Mouse (Mus musculus): ENCODE results near the gene Echdc1. TPM values are rescaled to one million over a fixed set of nuclear protein-coding genes. Genes with fewer than 3 reads are reported as not detected.
A peak's percentile ranks its signal among the peaks of the same experiment; 100 is the strongest.
"Not testable (repeated sequence)": the region's sequence is repeated elsewhere in the genome, so short reads cannot be mapped to it uniquely, and the experiment has no call there.

Gene Echdc1
- 10 to 100 TPM; 24.2 to 28.5 TPM for total RNA-seq (2021)
- long read RNA-seq, experiment 1, transcript Echdc1-202 (6 exons, 1,845 nt) = major isoform, 20 of 42 reads
- long read RNA-seq, experiment 1, transcript Echdc1-201 (6 exons, 3,856 nt) = minor isoform, 14 of 42 reads
- long read RNA-seq, experiment 1, partial matches to known transcripts = 2 of 42 reads
- long read RNA-seq, experiment 1, other reads (novel, unspliced or antisense) = 3 of 42 reads
- long read RNA-seq, experiment 2, transcript Echdc1-201 (6 exons, 3,856 nt) = minor isoform, 7 of 31 reads
- long read RNA-seq, experiment 2, transcript Echdc1-202 (6 exons, 1,845 nt) = major isoform, 19 of 31 reads
- long read RNA-seq, experiment 2, partial matches to known transcripts = 0 of 31 reads
- long read RNA-seq, experiment 2, other reads (novel, unspliced or antisense) = 3 of 31 reads

DNA sequence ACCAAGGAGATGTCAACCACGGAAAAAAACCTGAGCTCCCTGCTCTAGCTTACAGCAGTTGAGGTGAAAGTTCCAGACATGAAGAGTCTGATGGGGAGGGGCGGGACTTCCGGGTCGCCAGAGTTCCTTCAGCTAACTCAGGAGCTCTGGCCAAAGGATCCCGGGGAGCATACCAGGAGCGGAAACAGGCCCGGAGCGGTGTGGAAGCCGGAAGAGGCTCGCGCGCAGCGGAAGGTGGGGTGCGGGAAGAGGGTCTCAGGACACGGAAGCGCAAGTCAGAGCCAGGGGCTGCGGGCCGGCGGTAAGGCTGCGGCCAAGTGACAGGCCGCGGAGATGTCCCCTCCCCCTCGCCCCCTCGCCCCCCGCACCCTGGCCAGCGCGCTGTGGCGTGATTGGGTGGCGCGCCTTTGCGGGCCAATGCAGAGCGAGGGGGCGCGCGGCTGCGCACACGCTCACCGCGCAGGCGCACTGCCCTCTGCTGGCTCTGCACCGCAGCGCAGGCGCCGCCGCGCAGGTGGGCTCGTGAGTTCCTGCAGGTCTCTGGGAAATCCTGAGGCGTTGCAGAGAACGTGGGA lies at the start of gene Echdc1:
TSS of gene Echdc1 (plus strand) at position 103 of the 575 bp plus-strand sequence.
- peak; percentile 89 for DNase-seq

DNA sequence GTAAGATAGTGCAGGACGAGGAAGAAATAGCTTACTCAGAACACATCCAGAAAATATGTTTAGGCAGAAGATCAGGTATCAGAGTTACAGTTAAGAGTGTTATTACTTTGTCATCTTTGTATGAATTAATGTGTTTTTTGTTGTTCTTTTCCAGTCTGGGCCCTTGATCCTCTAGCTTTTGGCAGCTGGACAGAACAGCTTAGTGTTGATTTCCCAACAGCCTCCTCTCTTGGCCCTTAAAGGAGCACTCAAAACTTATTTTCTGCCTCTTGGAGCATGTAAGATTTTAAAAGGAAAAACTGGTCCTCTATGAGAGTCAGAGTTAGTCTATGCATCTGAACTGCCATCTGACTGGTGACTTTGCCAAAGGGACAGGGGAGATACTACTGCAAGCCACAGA lies 31.2 kb upstream of the Echdc1 start:
- DNase-seq = no peak

DNA sequence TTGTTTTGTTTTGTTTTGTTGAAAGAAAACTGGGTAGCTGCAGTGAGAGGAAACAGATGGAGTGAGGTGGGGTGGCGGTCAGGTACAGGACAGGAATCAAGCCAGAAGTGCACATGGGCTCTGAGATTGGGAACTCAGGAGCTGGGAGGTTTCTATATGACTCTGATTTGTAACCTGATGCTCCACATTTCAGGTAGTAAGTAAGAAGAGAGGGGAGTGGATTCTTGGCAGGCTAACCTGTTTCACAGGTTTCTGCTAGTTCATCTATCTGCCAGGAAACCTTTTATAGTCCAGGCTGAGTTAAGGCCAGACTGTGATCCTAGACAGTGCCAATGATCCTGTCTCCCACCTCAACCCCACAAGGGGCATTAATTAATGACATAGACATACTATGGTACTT lies 27.2 kb upstream of the Echdc1 start:
- no peak for DNase-seq

DNA sequence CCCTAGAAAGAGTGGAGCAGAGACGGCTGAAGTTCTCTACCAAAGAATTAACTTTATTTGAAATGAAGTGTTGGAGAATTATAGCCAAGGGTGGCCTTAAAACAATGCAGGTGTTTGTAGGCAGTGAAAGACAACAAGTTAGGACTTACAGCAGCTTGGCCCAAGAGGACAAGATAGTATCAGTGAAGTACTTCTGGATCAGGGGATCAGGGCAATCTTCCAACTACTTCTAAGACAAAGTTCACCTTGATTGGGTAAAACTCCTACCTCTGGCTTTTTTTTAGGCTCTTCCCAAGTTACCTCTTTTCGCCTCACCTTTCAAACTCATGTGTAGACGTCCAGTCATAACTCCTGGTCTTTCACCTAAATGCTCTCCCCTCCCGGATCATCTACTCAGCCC lies 10.7 kb upstream of the Echdc1 start:
- DNase-seq = no peak

DNA sequence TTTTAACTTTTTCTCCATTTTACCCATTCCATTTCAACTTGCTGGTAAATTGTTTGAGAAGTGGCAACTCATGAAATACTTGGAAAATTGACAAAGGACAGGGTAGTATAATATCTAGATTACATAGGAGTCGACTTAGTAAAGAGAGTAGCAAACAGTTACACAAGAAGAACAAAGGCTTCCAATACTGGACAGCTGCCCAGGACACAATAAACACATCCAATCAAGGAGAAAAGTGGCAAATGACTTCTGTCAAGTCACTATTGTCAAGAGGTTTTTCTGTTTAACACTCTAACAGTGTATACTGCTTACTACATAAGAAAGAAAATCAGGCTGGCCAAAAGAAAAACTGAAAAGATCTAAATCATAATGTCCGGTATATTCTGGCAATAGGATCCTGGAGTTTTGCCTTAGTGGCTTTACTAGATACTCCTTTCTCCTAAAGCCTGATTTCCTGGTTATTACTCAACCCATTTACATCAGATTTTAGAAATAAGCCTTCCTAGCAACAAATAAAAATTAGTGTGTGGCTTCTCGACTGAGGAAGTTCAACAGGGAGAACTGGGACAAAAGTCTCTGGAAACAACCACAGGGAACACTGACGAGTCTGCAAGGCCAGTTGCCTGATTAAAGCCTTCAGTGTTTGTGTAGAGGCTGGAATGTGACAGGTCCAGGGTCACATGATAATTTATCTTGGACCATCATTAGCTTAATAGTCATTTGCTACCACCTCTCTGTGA lies 1.3 kb upstream of the Echdc1 start:
- DNase-seq = no peak

DNA sequence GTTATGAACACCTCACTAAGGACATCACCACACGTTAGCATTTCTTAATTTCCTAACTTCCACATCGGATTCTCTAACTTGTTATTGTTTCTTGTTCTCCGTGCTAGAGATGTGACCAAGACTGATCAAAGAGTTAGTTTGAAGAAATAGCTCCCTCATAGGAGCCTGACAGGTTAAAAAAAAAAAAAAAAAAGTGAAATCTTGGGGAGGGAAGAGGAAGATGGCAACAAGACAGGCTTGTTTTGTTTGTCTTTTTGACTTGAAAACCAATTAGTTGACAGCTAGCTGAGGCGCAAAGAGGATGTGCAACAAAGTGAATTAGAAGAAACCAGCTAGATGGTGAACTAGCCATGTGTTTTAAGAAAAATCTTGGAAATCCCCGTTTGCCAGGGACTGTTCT lies 939 bp downstream of the Echdc1 start:
- no peak for DNase-seq

DNA sequence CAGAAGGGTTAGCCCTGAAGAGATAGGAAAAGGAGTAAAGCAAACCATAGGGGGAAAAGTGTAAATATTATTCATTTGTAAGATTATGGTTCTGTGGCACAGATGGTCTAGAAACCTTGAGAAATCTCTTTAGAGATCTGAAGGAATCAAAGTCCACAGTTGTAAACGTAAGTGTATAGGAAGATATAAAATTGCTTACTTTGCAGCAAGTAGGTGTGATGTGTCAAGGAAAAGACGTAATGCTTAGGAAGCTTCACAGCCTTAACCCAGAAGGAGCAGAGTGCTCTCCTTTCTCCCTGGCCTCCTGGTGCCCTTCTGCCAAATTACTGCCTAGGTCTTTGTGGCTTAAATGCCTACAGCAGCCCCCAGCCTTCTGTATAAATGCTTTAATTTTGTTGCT lies 11.9 kb downstream of the Echdc1 start:
- no peak for DNase-seq

DNA sequence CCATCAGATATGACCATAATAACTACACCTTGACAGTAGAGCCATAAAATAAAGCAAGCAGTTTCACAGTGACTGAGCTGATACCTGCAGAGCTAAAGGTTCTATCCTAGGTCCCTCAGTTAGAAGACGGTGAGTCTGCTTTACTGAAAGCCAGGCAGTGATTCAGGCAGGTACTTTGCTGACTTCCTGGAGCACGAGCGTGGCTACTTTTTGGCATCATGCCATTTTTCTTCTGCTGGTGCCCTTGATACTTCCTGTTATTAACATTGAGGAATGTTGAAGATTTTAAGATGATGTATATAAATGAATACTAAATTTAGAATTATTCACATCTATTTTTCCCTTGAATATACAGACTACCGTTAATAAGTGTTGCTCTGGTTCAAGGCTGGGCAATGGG lies 20.9 kb downstream of the Echdc1 start:
- no peak for DNase-seq

DNA sequence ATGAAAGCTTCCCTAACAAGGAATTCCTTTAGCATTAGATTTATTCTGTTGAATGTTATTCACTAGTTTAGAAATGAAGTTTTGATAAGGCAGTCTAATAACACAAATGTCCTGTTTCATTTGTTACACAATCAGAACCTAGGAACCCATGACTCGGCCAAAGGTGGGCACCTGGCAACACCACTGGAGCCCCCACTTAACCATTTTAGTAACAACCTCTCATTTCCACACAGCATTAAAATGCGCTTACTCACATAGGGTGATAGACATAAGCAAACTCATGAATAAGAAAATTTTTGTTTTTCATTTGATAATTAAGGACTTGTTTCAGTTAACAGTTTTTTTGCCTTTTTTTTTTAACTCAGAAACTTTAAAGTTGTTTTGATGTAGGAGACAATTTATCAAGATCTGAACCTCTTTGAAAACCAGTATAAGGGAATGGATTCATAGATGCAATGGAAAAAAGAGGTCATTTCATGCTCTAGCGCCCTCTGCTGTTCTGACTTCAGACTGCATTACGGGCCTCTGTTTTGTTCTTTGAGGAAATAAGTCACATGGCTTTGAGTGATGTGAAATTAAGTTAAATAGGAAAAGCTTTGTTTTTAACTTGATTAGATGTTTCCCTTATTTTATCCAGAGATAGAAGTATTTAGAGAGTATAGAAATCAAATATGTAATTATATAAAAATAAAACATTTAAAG lies 25.5 kb downstream of the Echdc1 start:
- peak; percentile 47 for DNase-seq

DNA sequence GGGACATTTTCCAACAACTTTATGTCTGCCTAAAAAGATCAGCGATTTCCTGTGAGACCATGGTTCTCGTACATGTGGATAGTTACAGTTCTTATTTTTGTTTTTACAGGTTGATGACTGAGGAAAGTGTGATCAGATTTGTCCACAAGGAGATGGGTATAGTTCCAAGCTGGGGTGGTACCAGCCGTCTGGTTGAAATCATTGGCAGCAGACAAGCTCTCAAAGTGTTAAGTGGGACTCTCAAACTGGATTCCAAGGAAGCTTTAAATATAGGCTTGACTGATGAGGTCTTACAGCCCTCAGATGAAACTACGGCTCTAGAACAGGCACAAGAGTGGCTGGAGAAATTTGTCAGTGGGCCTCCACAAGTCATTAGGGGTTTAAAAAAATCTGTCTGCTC lies 31.3 kb downstream of the Echdc1 start:
- DNase-seq = no peak

DNA sequence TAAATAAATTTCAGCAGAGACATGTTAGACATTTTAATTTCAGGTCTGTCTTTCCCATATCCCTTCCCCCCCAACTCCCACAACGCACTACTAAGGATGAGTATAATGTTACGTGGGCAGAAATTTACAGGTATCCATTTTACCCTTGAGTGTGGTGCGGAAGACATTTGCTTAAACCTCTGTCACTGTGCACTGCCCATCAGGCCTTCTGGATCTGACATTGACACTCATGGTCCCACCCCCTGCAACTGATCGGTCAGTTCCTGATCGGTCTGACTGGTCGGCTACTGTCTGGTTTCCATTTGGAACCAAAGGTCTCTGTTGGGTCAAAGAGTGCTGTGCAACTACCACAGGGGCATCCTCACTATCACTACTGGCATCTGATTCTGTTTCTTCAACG lies 33.7 kb downstream of the Echdc1 start:
- DNase-seq = no peak

DNA sequence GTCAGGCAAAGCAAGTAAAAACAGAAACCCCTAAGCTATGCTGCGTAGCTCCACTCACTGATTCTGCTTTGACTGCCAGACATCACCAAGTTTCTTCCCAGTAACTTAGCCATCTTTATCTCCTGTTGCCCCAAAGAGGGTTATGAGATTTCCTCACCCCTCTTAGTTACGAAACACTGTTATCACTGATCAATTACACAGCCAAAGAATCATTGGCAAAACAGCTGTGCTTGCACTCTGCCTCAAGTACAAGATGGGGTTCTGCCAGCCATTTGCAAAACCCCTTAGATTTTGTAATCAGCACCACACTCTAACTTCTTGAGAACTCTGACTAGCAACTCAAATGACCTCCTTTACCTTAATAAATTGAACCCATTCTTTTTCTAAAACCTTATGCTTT lies 38.5 kb downstream of the Echdc1 start:
- no peak for DNase-seq

DNA sequence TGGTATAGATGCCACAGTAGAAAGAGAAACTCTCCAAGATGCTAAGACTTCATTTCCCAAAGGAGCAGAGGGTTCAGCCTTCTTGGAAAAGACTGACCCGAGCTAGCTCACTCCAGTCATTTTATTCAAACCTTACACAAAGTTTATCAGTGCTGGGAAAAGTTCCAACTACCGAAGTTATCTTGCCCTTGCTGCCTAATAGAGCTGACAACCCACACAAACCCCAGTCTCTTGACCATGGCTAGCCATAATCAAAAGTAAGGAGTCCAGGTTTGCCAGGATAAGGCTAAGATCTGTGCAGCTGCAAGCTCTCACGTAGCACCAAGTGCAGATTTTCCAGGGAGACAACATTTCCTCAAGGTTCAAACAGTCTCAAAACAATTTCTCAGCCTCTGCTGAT lies 39.6 kb downstream of the Echdc1 start:
- no peak for DNase-seq

DNA sequence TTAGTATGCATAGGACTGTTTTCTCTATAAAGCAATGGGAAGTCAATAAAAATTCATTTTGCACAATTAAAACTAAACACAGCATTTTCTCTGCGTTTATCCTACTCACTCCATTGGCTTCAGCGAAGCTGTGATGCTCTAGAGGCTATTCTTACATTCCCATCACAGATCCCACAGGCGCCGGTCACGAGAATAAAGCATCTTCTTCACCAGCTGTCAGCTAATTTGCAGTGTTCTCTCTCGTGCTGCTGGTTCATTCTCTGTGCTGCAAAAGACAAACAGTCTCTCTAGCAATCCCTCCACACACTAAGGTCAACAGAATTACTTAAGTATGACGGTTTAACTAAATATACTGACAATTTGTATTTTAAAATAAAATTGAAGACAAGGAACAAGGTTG lies 41.2 kb downstream of the Echdc1 start:
- no peak for DNase-seq

DNA sequence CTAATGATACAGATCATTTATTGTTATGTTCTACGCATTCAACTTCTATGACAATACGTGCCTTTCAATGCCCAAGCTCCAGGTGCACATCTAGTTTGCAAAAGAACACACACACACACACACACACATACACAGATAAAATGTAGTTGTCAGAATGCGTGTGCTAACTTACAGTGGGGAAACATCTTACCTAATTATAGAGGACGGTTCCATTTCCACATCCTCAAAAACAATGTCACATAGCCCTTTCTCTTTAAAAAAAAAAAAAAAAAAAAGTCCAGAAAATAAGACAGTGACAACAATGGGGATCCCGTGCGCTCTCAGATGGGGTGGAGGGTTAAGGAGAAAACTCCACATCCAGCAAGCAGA lies 48.1 kb downstream of the Echdc1 start:
- DNase-seq = no peak

DNA sequence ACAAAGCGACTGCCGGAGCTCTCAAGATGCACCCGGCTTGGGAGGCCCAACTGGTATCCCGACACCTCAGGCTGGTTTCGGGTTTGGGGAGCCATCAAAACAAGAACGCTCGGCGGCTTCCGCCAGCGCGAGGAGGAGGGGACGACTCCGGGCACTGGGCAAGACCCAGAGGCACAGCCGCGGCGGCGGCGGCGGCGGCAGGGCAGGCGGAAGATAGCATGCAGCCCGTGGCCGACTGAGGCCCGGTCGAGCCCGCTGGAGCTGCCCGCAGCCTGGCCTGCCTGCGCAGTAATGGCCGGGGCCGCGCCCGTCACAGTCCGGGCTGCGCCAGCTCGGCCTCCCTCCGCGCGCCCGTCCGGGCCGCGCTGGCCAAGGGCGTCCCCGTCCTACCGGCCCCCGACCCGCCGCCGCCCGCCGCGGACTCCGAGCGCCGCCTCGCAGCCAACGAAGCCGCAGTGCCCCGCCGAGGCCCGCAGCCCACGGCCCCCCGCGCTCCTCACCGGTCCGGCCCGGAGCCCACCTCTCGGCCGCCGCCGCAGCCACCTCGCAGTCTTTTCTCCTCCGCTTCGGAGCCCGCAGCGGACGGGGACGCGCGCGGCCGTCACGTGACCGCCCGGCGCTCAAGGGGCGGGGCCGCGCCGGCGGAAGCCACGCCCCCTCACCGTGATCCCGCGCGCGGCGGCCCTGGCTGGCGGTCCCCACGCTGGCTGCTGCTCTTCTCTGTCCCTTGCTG lies 48.7 kb downstream of the Echdc1 start:
- DNase-seq = peak; percentile 94

DNA sequence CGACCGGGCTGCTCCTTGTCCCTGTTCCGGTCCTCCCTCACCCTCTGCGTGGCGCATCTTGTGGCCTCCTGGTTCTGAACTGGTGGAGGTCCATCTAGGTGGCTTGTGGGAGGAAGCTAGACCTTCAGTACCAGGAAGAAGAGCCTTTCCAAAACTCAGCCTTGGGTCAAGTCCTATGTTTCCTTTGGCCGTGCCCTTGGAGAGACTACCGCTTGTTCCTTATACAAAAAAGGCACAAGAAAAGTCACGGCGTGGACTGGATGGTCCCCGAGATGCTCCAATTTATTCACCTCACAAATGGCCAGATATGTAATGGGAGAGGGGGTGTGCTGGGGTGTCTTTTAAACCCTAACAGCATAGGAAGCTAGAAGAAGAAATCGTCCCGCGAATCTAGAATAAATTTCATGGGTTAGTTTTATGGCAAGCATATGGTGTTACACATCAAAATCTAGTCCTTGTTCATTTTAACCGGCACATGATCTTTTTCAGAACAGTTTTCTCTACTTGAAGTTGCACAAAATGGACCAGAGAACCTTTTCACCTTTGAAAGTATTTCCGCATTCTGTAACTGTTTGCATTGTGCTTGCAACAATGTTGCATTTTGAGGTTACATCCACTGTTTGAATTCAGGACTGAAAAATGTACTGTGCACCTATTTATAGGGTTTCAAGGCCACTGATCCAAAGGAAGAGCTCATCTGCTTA lies 49.4 kb downstream of the Echdc1 start, which contains the start of gene Rnf146:
TSS of gene Rnf146 (minus strand) at position 246 of the 704 bp plus-strand sequence.
- DNase-seq = no peak

DNA sequence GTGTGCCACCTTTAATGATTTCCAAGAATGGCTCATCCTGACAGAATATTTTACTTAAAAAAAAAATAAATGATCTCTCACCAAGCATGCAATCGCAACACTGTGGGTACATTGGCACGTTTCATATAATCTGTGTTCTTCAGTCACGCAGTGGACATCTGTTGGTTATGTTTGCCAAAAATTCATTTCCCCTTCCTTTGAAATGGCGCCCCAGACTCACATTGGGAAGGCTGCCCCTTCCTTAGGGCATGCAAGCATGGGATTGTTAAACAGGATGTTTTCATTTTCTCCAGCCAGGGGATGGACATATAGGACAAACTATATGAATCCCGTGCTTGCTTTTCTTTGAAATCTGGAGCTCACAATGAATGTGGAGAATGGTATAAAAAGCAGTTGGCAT lies 61.1 kb downstream of the Echdc1 start:
- DNase-seq = no peak

DNA sequence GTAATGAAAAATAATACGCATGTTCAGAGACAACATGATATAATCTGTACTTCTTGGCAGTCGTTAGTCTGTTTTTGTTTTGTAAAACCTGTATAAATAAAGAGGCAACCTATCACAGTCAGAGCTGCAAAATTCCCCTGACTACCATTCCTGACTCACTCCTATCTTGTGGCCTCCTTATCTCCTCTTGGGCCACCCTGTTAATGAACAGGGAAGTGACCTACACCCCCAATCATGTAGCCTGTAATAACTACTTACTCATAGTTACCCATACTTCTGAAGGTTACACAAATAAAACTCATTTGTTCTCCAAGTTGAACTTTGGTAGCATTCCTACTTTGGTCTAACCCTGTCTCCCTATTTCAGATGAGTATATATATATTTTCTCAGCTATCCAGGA lies 68.6 kb downstream of the Echdc1 start:
- no peak for DNase-seq

DNA sequence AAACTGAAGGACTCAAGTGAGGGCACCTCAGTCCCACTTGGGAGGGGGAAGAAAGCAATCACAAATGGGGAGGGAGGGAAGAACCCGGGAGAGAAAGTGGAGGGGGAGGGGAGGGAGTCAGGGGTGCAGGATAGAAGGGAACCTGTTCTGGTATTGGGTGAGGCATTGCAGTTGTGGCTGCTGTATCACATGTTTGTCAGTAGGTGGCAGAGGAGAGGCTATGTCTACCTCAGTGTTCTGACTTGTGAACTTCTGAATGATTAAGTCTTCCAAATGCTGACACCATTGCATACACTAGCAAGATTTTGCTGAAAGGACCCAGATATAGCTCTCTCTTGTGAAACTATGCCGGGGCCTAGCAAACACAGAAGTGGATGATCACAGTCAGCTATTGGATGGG lies 81.9 kb downstream of the Echdc1 start:
- not testable (repeated sequence) for DNase-seq

Data from gastrocnemius, postnatal 10 days (tissue).